ENCODE assay signal across 11 mouse cellular contexts in genomic region chr14:55518897-55519296, GRCm38 (mm10). TPM values are rescaled to one million over a fixed set of nuclear protein-coding genes. Genes with fewer than 3 reads are reported as not detected.
DNase-seq lines count a peak whose midpoint lies in the region; ATAC-seq lines count a peak whose summit lies in the region.
"Had no signal": no experiment of that assay in that cellular context is flagged by ENCODE, and none has a peak within 500 bp of the region (broad histone marks: within the 10 kb centered on the region; RNA-seq: fewer than 3 reads in every experiment).

No protein-coding gene starts in this region.

- 40% methylated on average over 2 of the region's 2 CpGs for WGBS in embryonic facial prominence, embryonic 14.5 days
- 46% methylated on average over 2 of the region's 2 CpGs for WGBS in hindbrain, embryonic 10.5 days
- WGBS in heart, embryonic 12.5 days = 65% methylated on average over 2 of the region's 2 CpGs
- WGBS in kidney, embryonic 14.5 days = 23% methylated on average over 2 of the region's 2 CpGs

- no peaks in the 10 kb centered on the region for H3K36me3 ChIP-seq in embryonic facial prominence, embryonic 14.5 days (ENCODE audit: control insufficient read depth, insufficient read depth, low read length)
- H3K36me3 ChIP-seq in hindbrain, embryonic 10.5 days = no peaks in the 10 kb centered on the region
- no peaks in the 10 kb centered on the region for H3K36me3 ChIP-seq in heart, embryonic 12.5 days
- no peaks in the 10 kb centered on the region for H3K36me3 ChIP-seq in kidney, embryonic 14.5 days (ENCODE audit: control insufficient read depth, insufficient read depth, low read length)
- H3K36me3 ChIP-seq: heart, embryonic 15.5 days; limb, embryonic 12.5 days had no signal

- H3K27me3 ChIP-seq in embryonic facial prominence, embryonic 14.5 days (replicated peaks; ENCODE audit: control insufficient read depth, insufficient read depth, low read length) = peaks cover 34% of the 10 kb centered on the region
- peaks cover 59% of the 10 kb centered on the region for H3K27me3 ChIP-seq in hindbrain, embryonic 10.5 days (ENCODE audit: insufficient read depth, poor library complexity, severe bottlenecking)
- H3K27me3 ChIP-seq in heart, embryonic 12.5 days (replicated peaks) = peaks cover 87% of the 10 kb centered on the region
- peaks cover 21% of the 10 kb centered on the region; the same call in 1 of the 2 replicates for H3K27me3 ChIP-seq in kidney, embryonic 14.5 days (ENCODE audit: control insufficient read depth, insufficient read depth, low read length)

- H3K4me2 ChIP-seq in embryonic facial prominence, embryonic 14.5 days (ENCODE audit: low read depth, low read length) = no peak overlapping the region
- no peak overlapping the region for H3K4me2 ChIP-seq in heart, embryonic 12.5 days
- H3K4me2 ChIP-seq in kidney, embryonic 14.5 days (replicated peaks; ENCODE audit: low read depth, low read length) = no peak overlapping the region
- H3K4me2 ChIP-seq: heart, embryonic 15.5 days; limb, embryonic 12.5 days had no signal

- DNase-seq in embryonic facial prominence, embryonic 14.5 days (ENCODE audit: low spot score) = no peak
- peak; percentile 66 for DNase-seq in hindbrain, embryonic 10.5 days (ENCODE audit: low spot score)
- DNase-seq in left cerebral cortex, postnatal 4 days = peak; percentile 86
- DNase-seq in right cerebral cortex, postnatal 10 days (ENCODE audit: low spot score in 2 of 2) = peak; percentile 70 to 82
- no peak for DNase-seq in spleen, postnatal 10 days (ENCODE audit: low spot score in 2 of 2)
- DNase-seq: cerebellum, adult 9-10 months had no signal

- no peak overlapping the region for H3K27ac ChIP-seq in embryonic facial prominence, embryonic 14.5 days (replicated peaks; ENCODE audit: low read depth, low read length)
- peak overlapping the region; percentile 64 for H3K27ac ChIP-seq in hindbrain, embryonic 10.5 days
- no peak overlapping the region for H3K27ac ChIP-seq in heart, embryonic 12.5 days (ENCODE audit: poor library complexity, severe bottlenecking)
- no peak overlapping the region for H3K27ac ChIP-seq in kidney, embryonic 14.5 days (ENCODE audit: low read depth, low read length)
- H3K27ac ChIP-seq: heart, embryonic 15.5 days; limb, embryonic 12.5 days had no signal

- no peak overlapping the region for H3K9ac ChIP-seq in embryonic facial prominence, embryonic 14.5 days (ENCODE audit: low read depth, low read length)
- H3K9ac ChIP-seq in heart, embryonic 12.5 days = no peak overlapping the region
- H3K9ac ChIP-seq in kidney, embryonic 14.5 days (ENCODE audit: low read depth, low read length) = no peak overlapping the region
- H3K9ac ChIP-seq: heart, embryonic 15.5 days; limb, embryonic 12.5 days had no signal

- peak; percentile 27; the same call in 1 of the 2 replicates for ATAC-seq in embryonic facial prominence, embryonic 14.5 days (ENCODE audit: low read depth)
- ATAC-seq in heart, embryonic 12.5 days (ENCODE audit: insufficient number of reproducible peaks, low FRiP score) = no peak
- ATAC-seq in kidney, embryonic 14.5 days (ENCODE audit: low FRiP score, low TSS enrichment) = no peak

- no peak overlapping the region for H3K4me3 ChIP-seq in embryonic facial prominence, embryonic 14.5 days (ENCODE audit: low read depth, low read length)
- no peak overlapping the region for H3K4me3 ChIP-seq in hindbrain, embryonic 10.5 days
- H3K4me3 ChIP-seq in heart, embryonic 12.5 days = no peak overlapping the region
- H3K4me3 ChIP-seq in kidney, embryonic 14.5 days (ENCODE audit: low read length) = no peak overlapping the region
- H3K4me3 ChIP-seq: heart, embryonic 15.5 days; limb, embryonic 12.5 days had no signal

- H3K4me1 ChIP-seq in embryonic facial prominence, embryonic 14.5 days (ENCODE audit: control insufficient read depth, insufficient read depth, low read length) = 0 out of 2 replicates have a peak, but pooled peaks cover 2% of the 10 kb centered on the region
- H3K4me1 ChIP-seq in hindbrain, embryonic 10.5 days (replicated peaks) = peaks cover 53% of the 10 kb centered on the region
- H3K4me1 ChIP-seq in heart, embryonic 12.5 days (replicated peaks) = peaks cover 11% of the 10 kb centered on the region
- 0 out of 2 replicates have a peak, but pooled peaks cover 4% of the 10 kb centered on the region for H3K4me1 ChIP-seq in kidney, embryonic 14.5 days (ENCODE audit: control insufficient read depth, insufficient read depth, low read length)

- intact Hi-C loops in left cerebral cortex, postnatal 4 days (cut with DNase I) = no loop called here

- H3K9me3 ChIP-seq in embryonic facial prominence, embryonic 14.5 days (ENCODE audit: control insufficient read depth, low read length) = no peaks in the 10 kb centered on the region
- H3K9me3 ChIP-seq in hindbrain, embryonic 10.5 days = no peaks in the 10 kb centered on the region
- H3K9me3 ChIP-seq in heart, embryonic 12.5 days (replicated peaks) = no peaks in the 10 kb centered on the region
- H3K9me3 ChIP-seq in kidney, embryonic 14.5 days (ENCODE audit: control insufficient read depth, low read length) = no peaks in the 10 kb centered on the region
- H3K9me3 ChIP-seq: heart, embryonic 15.5 days; limb, embryonic 12.5 days had no signal

RNA-seq across cellular contexts. Expression of gene Nrl, which starts 5.9 kb away (rescaled TPM):
- polyA plus RNA-seq in embryonic facial prominence, embryonic 14.5 days (2014; fragmentation: Nextera tagmentation; extraction: Ambion mirVana) = not detected in 2 replicates
- polyA plus RNA-seq in hindbrain, embryonic 10.5 days (2016; fragmentation: Nextera tagmentation; extraction: Ambion mirVana) = not detected in 2 replicates
- total RNA-seq in left cerebral cortex, postnatal 4 days (2021) = under 1 TPM; 0.20 to 0.42 TPM
- not detected in 2 replicates for polyA plus RNA-seq in heart, embryonic 12.5 days (2016; fragmentation: Nextera tagmentation; extraction: Ambion mirVana)
- not detected in 2 replicates for polyA plus RNA-seq in kidney, embryonic 14.5 days (2014; fragmentation: Nextera tagmentation; extraction: Ambion mirVana)
- polyA plus RNA-seq: heart, embryonic 15.5 days; limb, embryonic 12.5 days; stomach, embryonic 14.5 days had no signal

RNA-seq across cellular contexts. Expression of gene Cpne6, which starts 8.7 kb away (rescaled TPM):
- polyA plus RNA-seq in embryonic facial prominence, embryonic 14.5 days (2014; fragmentation: Nextera tagmentation; extraction: Ambion mirVana) = 3.7 and 5.2 TPM in 2 replicates
- 1.1 and 1.6 TPM in 2 replicates for polyA plus RNA-seq in hindbrain, embryonic 10.5 days (2016; fragmentation: Nextera tagmentation; extraction: Ambion mirVana)
- total RNA-seq in left cerebral cortex, postnatal 4 days (2021) = 10 to 100 TPM; 53.1 to 61.7 TPM
- polyA plus RNA-seq in heart, embryonic 12.5 days (2016; fragmentation: Nextera tagmentation; extraction: Ambion mirVana) = 0.30 and 0.59 TPM in 2 replicates
- 0.18 TPM in 1 of 2 replicates, not detected in the other for polyA plus RNA-seq in kidney, embryonic 14.5 days (2014; fragmentation: Nextera tagmentation; extraction: Ambion mirVana)

RNA-seq across cellular contexts. Expression of gene Pck2, which starts 21.2 kb away (rescaled TPM):
- polyA plus RNA-seq in embryonic facial prominence, embryonic 14.5 days (2014; fragmentation: Nextera tagmentation; extraction: Ambion mirVana) = 28.1 and 32.7 TPM in 2 replicates
- 15.4 and 18.5 TPM in 2 replicates for polyA plus RNA-seq in hindbrain, embryonic 10.5 days (2016; fragmentation: Nextera tagmentation; extraction: Ambion mirVana)
- total RNA-seq in left cerebral cortex, postnatal 4 days (2021) = 10 to 100 TPM; 13.6 to 14.3 TPM
- polyA plus RNA-seq in heart, embryonic 12.5 days (2016; fragmentation: Nextera tagmentation; extraction: Ambion mirVana) = 38.8 and 43.0 TPM in 2 replicates
- 25.0 and 37.1 TPM in 2 replicates for polyA plus RNA-seq in kidney, embryonic 14.5 days (2014; fragmentation: Nextera tagmentation; extraction: Ambion mirVana)

RNA-seq across cellular contexts. Expression of gene Carmil3, which starts 28.4 kb away (rescaled TPM):
- 3.4 and 3.9 TPM in 2 replicates for polyA plus RNA-seq in embryonic facial prominence, embryonic 14.5 days (2014; fragmentation: Nextera tagmentation; extraction: Ambion mirVana)
- 5.7 and 7.9 TPM in 2 replicates for polyA plus RNA-seq in hindbrain, embryonic 10.5 days (2016; fragmentation: Nextera tagmentation; extraction: Ambion mirVana)
- 100 to 1,000 TPM; 151 to 183 TPM for total RNA-seq in left cerebral cortex, postnatal 4 days (2021)
- 2.4 and 2.6 TPM in 2 replicates for polyA plus RNA-seq in heart, embryonic 12.5 days (2016; fragmentation: Nextera tagmentation; extraction: Ambion mirVana)
- 3.0 and 3.8 TPM in 2 replicates for polyA plus RNA-seq in kidney, embryonic 14.5 days (2014; fragmentation: Nextera tagmentation; extraction: Ambion mirVana)

RNA-seq across cellular contexts. Expression of gene Dhrs4, which starts 40.3 kb away (rescaled TPM):
- polyA plus RNA-seq in embryonic facial prominence, embryonic 14.5 days (2014; fragmentation: Nextera tagmentation; extraction: Ambion mirVana) = 46.9 and 47.4 TPM in 2 replicates
- polyA plus RNA-seq in hindbrain, embryonic 10.5 days (2016; fragmentation: Nextera tagmentation; extraction: Ambion mirVana) = 50.5 and 64.5 TPM in 2 replicates
- 10 to 100 TPM; 13.6 to 14.9 TPM for total RNA-seq in left cerebral cortex, postnatal 4 days (2021)
- 63.3 and 64.5 TPM in 2 replicates for polyA plus RNA-seq in heart, embryonic 12.5 days (2016; fragmentation: Nextera tagmentation; extraction: Ambion mirVana)
- 60.2 and 96.4 TPM in 2 replicates for polyA plus RNA-seq in kidney, embryonic 14.5 days (2014; fragmentation: Nextera tagmentation; extraction: Ambion mirVana)

Comparison
In these comparisons a context has a peak if more than half of its experiments do, and no peak if none do; other contexts are left out.
1. DNase-seq: peak in hindbrain, embryonic 10.5 days (single experiment), left cerebral cortex, postnatal 4 days (single experiment) and right cerebral cortex, postnatal 10 days (2 of 2); none in embryonic facial prominence, embryonic 14.5 days (single experiment) and spleen, postnatal 10 days (0 of 2).